Comparison of ENCODE assay signal across 10 mouse cellular contexts in genomic region chr11:119048133-119048510, GRCm38 (mm10). TPM values are rescaled to one million over a fixed set of nuclear protein-coding genes. Genes with fewer than 3 reads are reported as not detected.
DNase-seq lines count a peak whose midpoint lies in the region; ATAC-seq and TF ChIP-seq lines count a peak whose summit lies in the region.
"Had no signal": no experiment of that assay in that cellular context is flagged by ENCODE, and none has a peak within 500 bp of the region (broad histone marks: within the 10 kb centered on the region; RNA-seq: fewer than 3 reads in every experiment).

No protein-coding gene starts in this region.

- H3K9me3 ChIP-seq in heart, postnatal 0 days (replicated peaks; ENCODE audit: control insufficient read depth, low read length) = no peaks in the 10 kb centered on the region
- H3K9me3 ChIP-seq in E14TG2a.4 (ENCODE audit: low read length) = no peaks in the 10 kb centered on the region; the same call in 1 of the 2 replicates
- H3K9me3 ChIP-seq in forebrain, embryonic 14.5 days (replicated peaks; ENCODE audit: control insufficient read depth, low read length) = no peaks in the 10 kb centered on the region
- H3K9me3 ChIP-seq in limb, embryonic 15.5 days = no peaks in the 10 kb centered on the region
- H3K9me3 ChIP-seq in lung, postnatal 0 days (ENCODE audit: low read length) = no peaks in the 10 kb centered on the region

- no peak for ATAC-seq in heart, postnatal 0 days (ENCODE audit: insufficient read depth, low read depth)
- no peak for ATAC-seq in forebrain, embryonic 14.5 days
- no peak for ATAC-seq in limb, embryonic 15.5 days (ENCODE audit: insufficient number of reproducible peaks, low FRiP score, low TSS enrichment, low read depth)
- ATAC-seq in lung, postnatal 0 days = no peak

- H3K4me1 ChIP-seq in heart, postnatal 0 days (ENCODE audit: control insufficient read depth, insufficient read depth) = peaks cover 14% of the 10 kb centered on the region
- peaks cover 53% of the 10 kb centered on the region for H3K4me1 ChIP-seq in E14TG2a.4 (replicated peaks; ENCODE audit: low read depth, low read length)
- H3K4me1 ChIP-seq in forebrain, embryonic 14.5 days (ENCODE audit: control insufficient read depth, insufficient read depth, low read length) = peaks cover 32% of the 10 kb centered on the region
- H3K4me1 ChIP-seq in limb, embryonic 15.5 days = peaks cover 57% of the 10 kb centered on the region
- peaks cover 19% of the 10 kb centered on the region for H3K4me1 ChIP-seq in lung, postnatal 0 days (ENCODE audit: insufficient read depth, low read depth, low read length)

- WGBS in heart, postnatal 0 days = 1% methylated on average over 13 of the region's 13 CpGs
- WGBS in forebrain, embryonic 14.5 days = 0% methylated on average over 13 of the region's 13 CpGs
- WGBS in limb, embryonic 15.5 days = under 1% methylated on average over 13 of the region's 13 CpGs
- 1% methylated on average over 13 of the region's 13 CpGs for WGBS in lung, postnatal 0 days

- H3K9ac ChIP-seq in heart, postnatal 0 days (replicated peaks; ENCODE audit: low read depth, low read length) = no peak overlapping the region
- H3K9ac ChIP-seq in forebrain, embryonic 14.5 days (ENCODE audit: low read length) = no peak overlapping the region
- no peak overlapping the region for H3K9ac ChIP-seq in limb, embryonic 15.5 days
- H3K9ac ChIP-seq in lung, postnatal 0 days (replicated peaks; ENCODE audit: low read depth) = no peak overlapping the region

- 0 out of 2 replicates have a peak overlapping the region, but pooled peaks have one; percentile 6 for H3K4me3 ChIP-seq in heart, postnatal 0 days (ENCODE audit: low read depth, low read length)
- H3K4me3 ChIP-seq in E14TG2a.4 (replicated peaks; ENCODE audit: low read length) = peak overlapping the region; percentile 39
- H3K4me3 ChIP-seq in forebrain, embryonic 14.5 days (ENCODE audit: low read depth, low read length) = 0 out of 2 replicates have a peak overlapping the region, but pooled peaks have one; percentile 31
- H3K4me3 ChIP-seq in limb, embryonic 15.5 days = 0 out of 2 replicates have a peak overlapping the region, but pooled peaks have one; percentile 33
- H3K4me3 ChIP-seq in lung, postnatal 0 days (ENCODE audit: low read depth, low read length) = no peak overlapping the region

- TF ChIP-seq CTCF in heart, postnatal 0 days (IDR thresholded peaks at IDR 0.05; ENCODE audit: low read depth) = no peak
- no peak for TF ChIP-seq CTCF in E14TG2a.4 (conservative IDR thresholded peaks at IDR 0.05; ENCODE audit: low read length)
- TF ChIP-seq CTCF in lung, postnatal 0 days (IDR thresholded peaks at IDR 0.05) = no peak

- TF ChIP-seq EP300 in heart, postnatal 0 days (IDR thresholded peaks at IDR 0.05; ENCODE audit: low read depth) = no peak
- no peak for TF ChIP-seq EP300 in lung, postnatal 0 days (IDR thresholded peaks at IDR 0.05)

- peaks cover 94% of the 10 kb centered on the region for H3K27me3 ChIP-seq in heart, postnatal 0 days (ENCODE audit: control insufficient read depth, insufficient read depth, low read length)
- H3K27me3 ChIP-seq in E14TG2a.4 (ENCODE audit: insufficient read depth, low read length) = peaks cover 100% of the 10 kb centered on the region
- peaks cover 94% of the 10 kb centered on the region for H3K27me3 ChIP-seq in forebrain, embryonic 14.5 days (replicated peaks; ENCODE audit: control insufficient read depth, insufficient read depth, low read length)
- H3K27me3 ChIP-seq in limb, embryonic 15.5 days = peaks cover 92% of the 10 kb centered on the region
- H3K27me3 ChIP-seq in lung, postnatal 0 days (replicated peaks; ENCODE audit: insufficient read depth, low read length) = peaks cover 94% of the 10 kb centered on the region

- DNase-seq in heart, postnatal 0 days (ENCODE audit: low spot score) = peak; percentile 5
- DNase-seq in heart, postnatal 10 days = no peak
- peak; percentile 47 for DNase-seq in forebrain, embryonic 14.5 days (ENCODE audit: low spot score)
- DNase-seq in cerebellum, adult 8-10 months = no peak
- no peak for DNase-seq in lung, postnatal 0 days (ENCODE audit: low spot score)
- DNase-seq in right cerebral cortex, postnatal 10 days (ENCODE audit: low spot score in 2 of 2) = no peak
- DNase-seq: lung, postnatal 36 days had no signal

- H3K27ac ChIP-seq in heart, postnatal 0 days (ENCODE audit: low read depth) = no peak overlapping the region
- no peak overlapping the region for H3K27ac ChIP-seq in forebrain, embryonic 14.5 days (ENCODE audit: low read depth, low read length)
- H3K27ac ChIP-seq in limb, embryonic 15.5 days = no peak overlapping the region
- no peak overlapping the region for H3K27ac ChIP-seq in lung, postnatal 0 days (ENCODE audit: low read length)

- no peak overlapping the region for H3K4me2 ChIP-seq in heart, postnatal 0 days (ENCODE audit: low read depth, low read length)
- peak overlapping the region; percentile 12 for H3K4me2 ChIP-seq in forebrain, embryonic 14.5 days (ENCODE audit: low read length)
- H3K4me2 ChIP-seq in limb, embryonic 15.5 days = peak overlapping the region; percentile 64; the same call in 1 of the 2 replicates
- H3K4me2 ChIP-seq in lung, postnatal 0 days (replicated peaks; ENCODE audit: low read depth, low read length) = no peak overlapping the region

- no peaks in the 10 kb centered on the region for H3K36me3 ChIP-seq in heart, postnatal 0 days (replicated peaks; ENCODE audit: control insufficient read depth, insufficient read depth, low read length)
- no peaks in the 10 kb centered on the region for H3K36me3 ChIP-seq in E14TG2a.4 (ENCODE audit: insufficient read depth, low read length)
- no peaks in the 10 kb centered on the region for H3K36me3 ChIP-seq in forebrain, embryonic 14.5 days (ENCODE audit: control insufficient read depth, insufficient read depth, low read length)
- H3K36me3 ChIP-seq in limb, embryonic 15.5 days = no peaks in the 10 kb centered on the region
- no peaks in the 10 kb centered on the region for H3K36me3 ChIP-seq in lung, postnatal 0 days (ENCODE audit: insufficient read depth, low read length)
- H3K36me3 ChIP-seq: G1E had no signal

- intact Hi-C loops in heart, postnatal 10 days (cut with DNase I) = no loop called here

RNA-seq across cellular contexts. Expression of gene Cbx8, which starts 7.4 kb away (rescaled TPM):
- 1.6 and 3.2 TPM in 2 replicates for total RNA-seq in heart, postnatal 0 days (2014; rRNA removed; ENCODE audit: low replicate concordance)
- polyA plus RNA-seq in heart, postnatal 0 days (2015; fragmentation: Nextera tagmentation; extraction: Ambion mirVana) = 5.1 and 7.0 TPM in 2 replicates
- 1 to 10 TPM; 5.6 to 7.5 TPM for total RNA-seq in heart, postnatal 10 days (2021)
- polyA plus RNA-seq in forebrain, embryonic 14.5 days (2014; fragmentation: Nextera tagmentation; extraction: Ambion mirVana) = 12.8 and 15.0 TPM in 2 replicates
- polyA plus RNA-seq in limb, embryonic 15.5 days (2015; fragmentation: Nextera tagmentation; extraction: Ambion mirVana) = 8.9 and 9.6 TPM in 2 replicates
- 9.4 and 9.8 TPM in 2 replicates for polyA plus RNA-seq in lung, postnatal 0 days (2015; fragmentation: Nextera tagmentation; extraction: Ambion mirVana)
- total RNA-seq: G1E had no signal
- polyA plus RNA-seq: G1E had no signal

RNA-seq across cellular contexts. Expression of gene Cbx2, which starts 25.4 kb away (rescaled TPM):
- total RNA-seq in heart, postnatal 0 days (2014; rRNA removed; ENCODE audit: low replicate concordance) = 1.8 and 13.0 TPM in 2 replicates
- 5.7 and 5.8 TPM in 2 replicates for polyA plus RNA-seq in heart, postnatal 0 days (2015; fragmentation: Nextera tagmentation; extraction: Ambion mirVana)
- total RNA-seq in heart, postnatal 10 days (2021) = 1 to 10 TPM; 5.2 to 6.8 TPM
- 19.2 and 22.1 TPM in 2 replicates for polyA plus RNA-seq in forebrain, embryonic 14.5 days (2014; fragmentation: Nextera tagmentation; extraction: Ambion mirVana)
- 30.4 and 32.3 TPM in 2 replicates for polyA plus RNA-seq in limb, embryonic 15.5 days (2015; fragmentation: Nextera tagmentation; extraction: Ambion mirVana)
- 6.2 and 6.9 TPM in 2 replicates for polyA plus RNA-seq in lung, postnatal 0 days (2015; fragmentation: Nextera tagmentation; extraction: Ambion mirVana)
- polyA plus RNA-seq: G1E had no signal

RNA-seq across cellular contexts. Expression of gene Cbx4, which starts 37.9 kb away (rescaled TPM):
- total RNA-seq in heart, postnatal 0 days (2014; rRNA removed; ENCODE audit: low replicate concordance) = 12.1 and 23.1 TPM in 2 replicates
- polyA plus RNA-seq in heart, postnatal 0 days (2015; fragmentation: Nextera tagmentation; extraction: Ambion mirVana) = 6.8 and 8.2 TPM in 2 replicates
- total RNA-seq in heart, postnatal 10 days (2021) = 10 to 100 TPM; 22.1 to 22.6 TPM
- 9.3 and 14.5 TPM in 2 replicates for polyA plus RNA-seq in forebrain, embryonic 14.5 days (2014; fragmentation: Nextera tagmentation; extraction: Ambion mirVana)
- polyA plus RNA-seq in limb, embryonic 15.5 days (2015; fragmentation: Nextera tagmentation; extraction: Ambion mirVana) = 13.8 and 16.4 TPM in 2 replicates
- 8.9 and 9.7 TPM in 2 replicates for polyA plus RNA-seq in lung, postnatal 0 days (2015; fragmentation: Nextera tagmentation; extraction: Ambion mirVana)
- total RNA-seq: G1E had no signal

Comparison
In these comparisons a context has a peak if more than half of its experiments do, and no peak if none do; other contexts are left out.
1. DNase-seq: peak in heart, postnatal 0 days (single experiment) and forebrain, embryonic 14.5 days (single experiment); none in heart, postnatal 10 days (0 of 2), cerebellum, adult 8-10 months (single experiment), lung, postnatal 0 days (single experiment) and right cerebral cortex, postnatal 10 days (0 of 2).
2. H3K4me2 ChIP-seq: peak in forebrain, embryonic 14.5 days (single experiment) and limb, embryonic 15.5 days (single experiment); none in heart, postnatal 0 days (single experiment) and lung, postnatal 0 days (single experiment).